Mouse (Mus musculus): ENCODE measurements around the gene Hnrnpll. TPM values are rescaled to one million over a fixed set of nuclear protein-coding genes. Genes with fewer than 3 reads are reported as not detected.
A peak's percentile ranks its signal among the peaks of the same experiment; 100 is the strongest.

Hnrnpll gene
- polyA plus RNA-seq (2014; fragmentation: Nextera tagmentation; extraction: Ambion mirVana) = 57.2 and 65.9 TPM in 2 replicates

GRCm38 (mm10) chr17:80061783-80062619 lies at the start of gene Hnrnpll:
Gene Hnrnpll, minus strand, starts transcription at chr17:80062334.
- Histone ChIP-seq H3K9me3 (ENCODE audit: control insufficient read depth, low read length) (no peaks in the 10 kb centered on the region), H3K4me3 (ENCODE audit: low read depth, low read length) (peak within 1 kb of the TSS; percentile 90), H3K27me3 (replicated peaks; ENCODE audit: control insufficient read depth, insufficient read depth, low read length) (no peaks in the 10 kb centered on the region), H3K9ac (ENCODE audit: low read depth, low read length) (peak within 1 kb of the TSS; percentile 96), H3K4me1 (replicated peaks; ENCODE audit: control insufficient read depth, insufficient read depth, low read length) (peaks cover 16% of the 10 kb centered on the region), H3K4me2 (peak within 1 kb of the TSS; percentile 93), H3K36me3 (ENCODE audit: control insufficient read depth, insufficient read depth, low read length) (no peaks in the 10 kb centered on the region), H3K27ac (ENCODE audit: low read depth, low read length) (peak within 1 kb of the TSS; percentile 99)
- WGBS = under 1% methylated on average over 85 of the region's 97 CpGs
- ATAC-seq (replicated peaks; ENCODE audit: low FRiP score) (peak; percentile 97), DNase-seq (ENCODE audit: low spot score) (peak; percentile 98)

GRCm38 (mm10) chr17:80105348-80105978 lies 43.3 kb upstream of the Hnrnpll start:
- Histone ChIP-seq H3K27me3 (replicated peaks; ENCODE audit: control insufficient read depth, insufficient read depth, low read length) (no peaks in the 10 kb centered on the region), H3K4me3 (ENCODE audit: low read depth, low read length) (no peak overlapping the region), H3K9ac (ENCODE audit: low read depth, low read length) (no peak overlapping the region), H3K4me1 (replicated peaks; ENCODE audit: control insufficient read depth, insufficient read depth, low read length) (no peaks in the 10 kb centered on the region), H3K36me3 (ENCODE audit: control insufficient read depth, insufficient read depth, low read length) (no peaks in the 10 kb centered on the region), H3K4me2 (no peak overlapping the region), H3K27ac (ENCODE audit: low read depth, low read length) (no peak overlapping the region), H3K9me3 (ENCODE audit: control insufficient read depth, low read length) (no peaks in the 10 kb centered on the region)
- ATAC-seq (replicated peaks; ENCODE audit: low FRiP score) (no peak), DNase-seq (ENCODE audit: low spot score) (no peak)
- 73% methylated on average over 10 of the region's 10 CpGs for WGBS

- Histone ChIP-seq H3K4me3 (ENCODE audit: low read depth, low read length) (no peak overlapping the region), H3K27me3 (replicated peaks; ENCODE audit: control insufficient read depth, insufficient read depth, low read length) (no peaks in the 10 kb centered on the region), H3K9ac (ENCODE audit: low read depth, low read length) (no peak overlapping the region), H3K27ac (ENCODE audit: low read depth, low read length) (no peak overlapping the region), H3K9me3 (ENCODE audit: control insufficient read depth, low read length) (no peaks in the 10 kb centered on the region), H3K36me3 (ENCODE audit: control insufficient read depth, insufficient read depth, low read length) (no peaks in the 10 kb centered on the region), H3K4me2 (no peak overlapping the region), H3K4me1 (replicated peaks; ENCODE audit: control insufficient read depth, insufficient read depth, low read length) (no peaks in the 10 kb centered on the region)
- DNase-seq (ENCODE audit: low spot score) (no peak), ATAC-seq (replicated peaks; ENCODE audit: low FRiP score) (no peak)
- WGBS = 76% methylated on average over 6 of the region's 6 CpGs
Observed at GRCm38 (mm10) chr17:80099823-80100222, 37.7 kb upstream of the Hnrnpll start.

- no peak overlapping the region for H3K4me2 ChIP-seq
- H3K27ac ChIP-seq (ENCODE audit: low read depth, low read length) = no peak overlapping the region
- no peaks in the 10 kb centered on the region for H3K36me3 ChIP-seq (ENCODE audit: control insufficient read depth, insufficient read depth, low read length)
- no peak overlapping the region for H3K9ac ChIP-seq (ENCODE audit: low read depth, low read length)
- no peaks in the 10 kb centered on the region for H3K9me3 ChIP-seq (ENCODE audit: control insufficient read depth, low read length)
- H3K4me1 ChIP-seq (replicated peaks; ENCODE audit: control insufficient read depth, insufficient read depth, low read length) = no peaks in the 10 kb centered on the region
- H3K27me3 ChIP-seq (replicated peaks; ENCODE audit: control insufficient read depth, insufficient read depth, low read length) = no peaks in the 10 kb centered on the region
- H3K4me3 ChIP-seq (ENCODE audit: low read depth, low read length) = no peak overlapping the region
- WGBS = 54% methylated on average over 2 of the region's 2 CpGs
- ATAC-seq (replicated peaks; ENCODE audit: low FRiP score) (no peak), DNase-seq (ENCODE audit: low spot score) (no peak)
Observed at GRCm38 (mm10) chr17:80097221-80097620, 35.1 kb upstream of the Hnrnpll start.

- Histone ChIP-seq H3K4me1 (replicated peaks; ENCODE audit: control insufficient read depth, insufficient read depth, low read length) (no peaks in the 10 kb centered on the region), H3K36me3 (ENCODE audit: control insufficient read depth, insufficient read depth, low read length) (no peaks in the 10 kb centered on the region), H3K4me3 (ENCODE audit: low read depth, low read length) (no peak overlapping the region), H3K27me3 (replicated peaks; ENCODE audit: control insufficient read depth, insufficient read depth, low read length) (no peaks in the 10 kb centered on the region), H3K9me3 (ENCODE audit: control insufficient read depth, low read length) (no peaks in the 10 kb centered on the region), H3K9ac (ENCODE audit: low read depth, low read length) (no peak overlapping the region), H3K27ac (ENCODE audit: low read depth, low read length) (no peak overlapping the region), H3K4me2 (no peak overlapping the region)
- ATAC-seq (replicated peaks; ENCODE audit: low FRiP score) (no peak), DNase-seq (ENCODE audit: low spot score) (no peak)
- 89% methylated on average over 8 of the region's 8 CpGs for WGBS
Observed at GRCm38 (mm10) chr17:80096720-80097114, 34.6 kb upstream of the Hnrnpll start.

- peak overlapping the region; percentile 41 for H3K4me2 ChIP-seq
- H3K27ac ChIP-seq (ENCODE audit: low read depth, low read length) = no peak overlapping the region
- H3K9me3 ChIP-seq (ENCODE audit: control insufficient read depth, low read length) = no peaks in the 10 kb centered on the region
- ATAC-seq (replicated peaks; ENCODE audit: low FRiP score) = no peak
- H3K4me3 ChIP-seq (ENCODE audit: low read depth, low read length) = no peak overlapping the region
- DNase-seq (ENCODE audit: low spot score) = no peak
- peak overlapping the region; percentile 30 for H3K9ac ChIP-seq (ENCODE audit: low read depth, low read length)
- H3K36me3 ChIP-seq (ENCODE audit: control insufficient read depth, insufficient read depth, low read length) = no peaks in the 10 kb centered on the region
- no peaks in the 10 kb centered on the region for H3K4me1 ChIP-seq (replicated peaks; ENCODE audit: control insufficient read depth, insufficient read depth, low read length)
- H3K27me3 ChIP-seq (replicated peaks; ENCODE audit: control insufficient read depth, insufficient read depth, low read length) = no peaks in the 10 kb centered on the region
- 22% methylated on average over 20 of the region's 20 CpGs for WGBS
Observed at GRCm38 (mm10) chr17:80096043-80096719, 34.0 kb upstream of the Hnrnpll start.

GRCm38 (mm10) chr17:80095254-80095899 lies 33.2 kb upstream of the Hnrnpll start:
- WGBS = 75% methylated on average over 9 of the region's 9 CpGs
- Histone ChIP-seq H3K4me3 (ENCODE audit: low read depth, low read length) (no peak overlapping the region), H3K9ac (ENCODE audit: low read depth, low read length) (peak overlapping the region; percentile 30), H3K9me3 (ENCODE audit: control insufficient read depth, low read length) (no peaks in the 10 kb centered on the region), H3K27me3 (replicated peaks; ENCODE audit: control insufficient read depth, insufficient read depth, low read length) (no peaks in the 10 kb centered on the region), H3K36me3 (ENCODE audit: control insufficient read depth, insufficient read depth, low read length) (no peaks in the 10 kb centered on the region), H3K27ac (ENCODE audit: low read depth, low read length) (no peak overlapping the region), H3K4me1 (replicated peaks; ENCODE audit: control insufficient read depth, insufficient read depth, low read length) (no peaks in the 10 kb centered on the region), H3K4me2 (peak overlapping the region; percentile 41)
- DNase-seq (ENCODE audit: low spot score) (no peak), ATAC-seq (replicated peaks; ENCODE audit: low FRiP score) (no peak)

- ATAC-seq (replicated peaks; ENCODE audit: low FRiP score) (no peak), DNase-seq (ENCODE audit: low spot score) (no peak)
- Histone ChIP-seq H3K4me2 (no peak overlapping the region), H3K4me3 (ENCODE audit: low read depth, low read length) (no peak overlapping the region), H3K9ac (ENCODE audit: low read depth, low read length) (no peak overlapping the region), H3K4me1 (replicated peaks; ENCODE audit: control insufficient read depth, insufficient read depth, low read length) (no peaks in the 10 kb centered on the region), H3K9me3 (ENCODE audit: control insufficient read depth, low read length) (no peaks in the 10 kb centered on the region), H3K27ac (ENCODE audit: low read depth, low read length) (no peak overlapping the region), H3K27me3 (replicated peaks; ENCODE audit: control insufficient read depth, insufficient read depth, low read length) (no peaks in the 10 kb centered on the region), H3K36me3 (ENCODE audit: control insufficient read depth, insufficient read depth, low read length) (no peaks in the 10 kb centered on the region)
- 43% methylated on average over 6 of the region's 6 CpGs for WGBS
Observed at GRCm38 (mm10) chr17:80091879-80092549, 29.9 kb upstream of the Hnrnpll start.
